ENCODE assay signal across 8 mouse cellular contexts in genomic region chr1:92647752-92648151, GRCm38 (mm10). TPM values are rescaled to one million over a fixed set of nuclear protein-coding genes. Genes with fewer than 3 reads are reported as not detected.
DNase-seq lines count a peak whose midpoint lies in the region; ATAC-seq and TF ChIP-seq lines count a peak whose summit lies in the region.

No protein-coding gene starts in this region.

- intact Hi-C loops in gastrocnemius, postnatal 14 days (cut with DNase I; ENCODE audit: low total_unique reads): no loop called here

- H3K27ac ChIP-seq in intestine, embryonic 16.5 days (ENCODE audit: low read length): no peak overlapping the region
- H3K27ac ChIP-seq in limb, embryonic 10.5 days: no peak overlapping the region
- H3K27ac ChIP-seq in midbrain, embryonic 12.5 days (replicated peaks): no peak overlapping the region
- no peak overlapping the region for H3K27ac ChIP-seq in spleen, adult 2 months (ENCODE audit: insufficient read depth, low read length)

- H3K4me1 ChIP-seq in intestine, embryonic 16.5 days (ENCODE audit: control insufficient read depth, insufficient read depth, low read length): peaks cover 8% of the 10 kb centered on the region
- H3K4me1 ChIP-seq in limb, embryonic 10.5 days: peaks cover 11% of the 10 kb centered on the region
- no peaks in the 10 kb centered on the region for H3K4me1 ChIP-seq in midbrain, embryonic 12.5 days
- H3K4me1 ChIP-seq in spleen, adult 2 months (ENCODE audit: control insufficient read depth, insufficient read depth, insufficient read length): peaks cover 7% of the 10 kb centered on the region; the same call in 1 of the 2 replicates

- no peak overlapping the region for H3K4me2 ChIP-seq in intestine, embryonic 16.5 days (ENCODE audit: low read depth, low read length)
- H3K4me2 ChIP-seq in midbrain, embryonic 12.5 days (replicated peaks): no peak overlapping the region

- H3K36me3 ChIP-seq in intestine, embryonic 16.5 days (ENCODE audit: control insufficient read depth, insufficient read depth, low read length): no peaks in the 10 kb centered on the region
- H3K36me3 ChIP-seq in limb, embryonic 10.5 days: no peaks in the 10 kb centered on the region
- H3K36me3 ChIP-seq in midbrain, embryonic 12.5 days: no peaks in the 10 kb centered on the region
- no peaks in the 10 kb centered on the region for H3K36me3 ChIP-seq in spleen, adult 2 months (ENCODE audit: control insufficient read depth, insufficient read depth, low read length)

- WGBS in intestine, embryonic 16.5 days: 9% methylated on average over 8 of the region's 8 CpGs
- WGBS in limb, embryonic 10.5 days: 13% methylated on average over 8 of the region's 8 CpGs
- 4% methylated on average over 8 of the region's 8 CpGs for WGBS in midbrain, embryonic 12.5 days
- 19% methylated on average over 8 of the region's 8 CpGs for WGBS in spleen, adult 2 months

- H3K9me3 ChIP-seq in intestine, embryonic 16.5 days (ENCODE audit: control insufficient read depth, low read length): no peaks in the 10 kb centered on the region
- no peaks in the 10 kb centered on the region for H3K9me3 ChIP-seq in limb, embryonic 10.5 days (replicated peaks)
- no peaks in the 10 kb centered on the region for H3K9me3 ChIP-seq in midbrain, embryonic 12.5 days

- H3K9ac ChIP-seq in intestine, embryonic 16.5 days (ENCODE audit: low read depth, low read length): 0 out of 2 replicates have a peak overlapping the region, but pooled peaks have one; percentile 12
- no peak overlapping the region for H3K9ac ChIP-seq in midbrain, embryonic 12.5 days (replicated peaks)

- H3K4me3 ChIP-seq in intestine, embryonic 16.5 days (ENCODE audit: low read length): no peak overlapping the region
- no peak overlapping the region for H3K4me3 ChIP-seq in limb, embryonic 10.5 days
- H3K4me3 ChIP-seq in midbrain, embryonic 12.5 days: no peak overlapping the region
- H3K4me3 ChIP-seq in spleen, adult 2 months (ENCODE audit: extremely low read depth, insufficient read depth, insufficient read length): peak overlapping the region; percentile 31; the same call in 1 of the 2 replicates

- TF ChIP-seq POLR2A in spleen, adult 2 months (IDR thresholded peaks at IDR 0.05; ENCODE audit: low read depth, low read length): no peak

- H3K27me3 ChIP-seq in intestine, embryonic 16.5 days (replicated peaks; ENCODE audit: control insufficient read depth, insufficient read depth, low read length): no peaks in the 10 kb centered on the region
- H3K27me3 ChIP-seq in limb, embryonic 10.5 days (ENCODE audit: low read depth, poor library complexity, severe bottlenecking): no peaks in the 10 kb centered on the region
- peaks cover 17% of the 10 kb centered on the region; the same call in 1 of the 2 replicates for H3K27me3 ChIP-seq in midbrain, embryonic 12.5 days
- no peaks in the 10 kb centered on the region for H3K27me3 ChIP-seq in spleen, adult 2 months (ENCODE audit: control insufficient read depth, insufficient read depth, low read length)

- 0 out of 2 replicates have a peak, but pooled peaks have one; percentile 38 for ATAC-seq in intestine, embryonic 16.5 days
- peak; percentile 67 for ATAC-seq in midbrain, embryonic 12.5 days (ENCODE audit: low FRiP score, low read depth)

- TF ChIP-seq CTCF in spleen, adult 2 months (IDR thresholded peaks at IDR 0.05; ENCODE audit: extremely low read depth, insufficient read depth, insufficient read length, insufficient replicate concordance): peak; percentile 52; the same call in 1 of the 2 replicates

- peak; percentile 59 for DNase-seq in right cerebral cortex, adult 18-20 months
- no peak for DNase-seq in right cerebral cortex, postnatal 36 days (ENCODE audit: low spot score in 2 of 2)
- DNase-seq in cerebellum, postnatal 25 days: peak; percentile 81 to 87
- DNase-seq in gastrocnemius, postnatal 14 days: peak; percentile 59
- DNase-seq in limb, embryonic 10.5 days (ENCODE audit: low spot score): peak; percentile 90
- peak; percentile 25 to 47 for DNase-seq in spleen, adult 2 months (ENCODE audit: low read depth in 1 of 2, low spot score in 2 of 2)

RNA-seq across cellular contexts. Expression of gene Otos, which starts 0.9 kb away (rescaled TPM):
- total RNA-seq in gastrocnemius, postnatal 14 days (2021): under 1 TPM; 0.33 to 0.64 TPM
- polyA plus RNA-seq in intestine, embryonic 16.5 days (2015; fragmentation: Nextera tagmentation; extraction: Ambion mirVana): 0.31 TPM in 1 of 2 replicates, not detected in the other
- 0.15 TPM in 1 of 2 replicates, not detected in the other for polyA plus RNA-seq in limb, embryonic 10.5 days (2016; fragmentation: Nextera tagmentation; extraction: Ambion mirVana)
- not detected in 2 replicates for polyA plus RNA-seq in midbrain, embryonic 12.5 days (2016; fragmentation: Nextera tagmentation; extraction: Ambion mirVana)
- polyA plus RNA-seq in spleen, adult 2 months (2012; rRNA removed): 0.41 and 0.58 TPM in 2 replicates

RNA-seq across cellular contexts. Expression of gene Cops9, which starts 6.0 kb away (rescaled TPM):
- total RNA-seq in gastrocnemius, postnatal 14 days (2021): 100 to 1,000 TPM; 213 to 227 TPM
- polyA plus RNA-seq in intestine, embryonic 16.5 days (2015; fragmentation: Nextera tagmentation; extraction: Ambion mirVana): 371 and 387 TPM in 2 replicates
- 327 and 345 TPM in 2 replicates for polyA plus RNA-seq in limb, embryonic 10.5 days (2016; fragmentation: Nextera tagmentation; extraction: Ambion mirVana)
- polyA plus RNA-seq in midbrain, embryonic 12.5 days (2016; fragmentation: Nextera tagmentation; extraction: Ambion mirVana): 389 and 410 TPM in 2 replicates
- polyA plus RNA-seq in spleen, adult 2 months (2012; rRNA removed): 45.7 and 49.3 TPM in 2 replicates

RNA-seq across cellular contexts. Expression of gene Olfr12, which starts 30.2 kb away (rescaled TPM):
- not detected for total RNA-seq in gastrocnemius, postnatal 14 days (2021)
- not detected in 2 replicates for polyA plus RNA-seq in intestine, embryonic 16.5 days (2015; fragmentation: Nextera tagmentation; extraction: Ambion mirVana)
- polyA plus RNA-seq in limb, embryonic 10.5 days (2016; fragmentation: Nextera tagmentation; extraction: Ambion mirVana): not detected in 2 replicates
- 0.10 TPM in 1 of 2 replicates, not detected in the other for polyA plus RNA-seq in midbrain, embryonic 12.5 days (2016; fragmentation: Nextera tagmentation; extraction: Ambion mirVana)
- polyA plus RNA-seq in spleen, adult 2 months (2012; rRNA removed): not detected in 2 replicates

RNA-seq across cellular contexts. Expression of gene Olfr1410, which starts 42.2 kb away (rescaled TPM):
- total RNA-seq in gastrocnemius, postnatal 14 days (2021): not detected
- polyA plus RNA-seq in intestine, embryonic 16.5 days (2015; fragmentation: Nextera tagmentation; extraction: Ambion mirVana): not detected in 2 replicates
- polyA plus RNA-seq in limb, embryonic 10.5 days (2016; fragmentation: Nextera tagmentation; extraction: Ambion mirVana): not detected in 2 replicates
- polyA plus RNA-seq in midbrain, embryonic 12.5 days (2016; fragmentation: Nextera tagmentation; extraction: Ambion mirVana): not detected in 2 replicates
- polyA plus RNA-seq in spleen, adult 2 months (2012; rRNA removed): not detected in 2 replicates

RNA-seq across cellular contexts. Expression of gene Olfr1411, which starts 53.5 kb away (rescaled TPM):
- not detected for total RNA-seq in gastrocnemius, postnatal 14 days (2021)
- polyA plus RNA-seq in intestine, embryonic 16.5 days (2015; fragmentation: Nextera tagmentation; extraction: Ambion mirVana): not detected in 2 replicates
- not detected in 2 replicates for polyA plus RNA-seq in limb, embryonic 10.5 days (2016; fragmentation: Nextera tagmentation; extraction: Ambion mirVana)
- polyA plus RNA-seq in midbrain, embryonic 12.5 days (2016; fragmentation: Nextera tagmentation; extraction: Ambion mirVana): not detected in 2 replicates
- not detected in 2 replicates for polyA plus RNA-seq in spleen, adult 2 months (2012; rRNA removed)

Comparison
In these comparisons a context has a peak if more than half of its experiments do, and no peak if none do; other contexts are left out.
1. DNase-seq: peak in right cerebral cortex, adult 18-20 months (single experiment), cerebellum, postnatal 25 days (2 of 2), gastrocnemius, postnatal 14 days (single experiment), limb, embryonic 10.5 days (single experiment) and spleen, adult 2 months (2 of 2); none in right cerebral cortex, postnatal 36 days (0 of 2).